Mouse (Mus musculus) spleen, postnatal 14 days (tissue): Measurements from ENCODE around the gene Zic2.

Experiments used
- DNase-seq, 2 experiments: peaks; one replicate each; pipeline ENCODE4 v3.0.0; 2021 to 2022; ENCODE audit warnings: low spot score in 2 of 2

The Zic2 gene

DNA sequence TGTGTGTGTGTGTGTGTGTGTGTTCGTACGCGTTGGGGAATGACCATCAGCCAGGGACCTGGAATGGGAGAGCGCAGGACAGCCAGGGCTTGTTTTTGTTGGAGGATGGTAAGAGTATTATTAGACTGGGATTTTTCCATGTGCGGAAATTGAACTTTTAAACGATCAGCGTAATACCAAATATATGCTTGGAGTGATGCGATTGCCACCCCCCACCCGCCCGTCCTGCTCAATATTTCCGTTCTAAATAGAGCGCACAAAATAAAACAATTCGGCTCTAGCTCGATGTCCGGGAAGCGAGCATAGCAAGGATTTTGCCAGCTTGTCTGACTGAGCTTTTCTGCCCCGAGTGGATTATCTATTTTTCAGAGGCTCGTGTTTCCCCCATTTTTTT is 1.6 kb downstream of the Zic2 start:
- no peak for DNase-seq

DNA sequence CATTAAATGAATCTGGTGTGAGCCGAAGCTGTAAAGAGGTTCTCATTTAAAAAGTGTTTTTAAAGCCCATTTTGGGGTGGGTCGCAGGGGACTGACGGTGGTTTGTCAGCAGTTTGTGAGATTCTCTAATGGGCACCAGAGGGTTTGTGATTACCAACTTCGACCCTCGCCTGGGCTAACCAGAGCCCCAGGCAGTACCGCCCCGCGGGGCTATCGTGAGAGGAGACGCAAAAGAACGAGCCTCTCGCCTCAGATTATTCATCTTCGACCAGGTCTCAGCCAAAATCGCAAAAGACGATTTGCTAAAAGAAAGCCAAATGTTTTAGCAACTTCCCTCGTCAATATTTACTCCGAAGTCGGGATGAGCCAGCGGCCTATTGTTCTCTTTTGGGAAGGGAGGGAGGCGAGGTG is 2.0 kb downstream of the Zic2 start:
- DNase-seq: no peak

DNA sequence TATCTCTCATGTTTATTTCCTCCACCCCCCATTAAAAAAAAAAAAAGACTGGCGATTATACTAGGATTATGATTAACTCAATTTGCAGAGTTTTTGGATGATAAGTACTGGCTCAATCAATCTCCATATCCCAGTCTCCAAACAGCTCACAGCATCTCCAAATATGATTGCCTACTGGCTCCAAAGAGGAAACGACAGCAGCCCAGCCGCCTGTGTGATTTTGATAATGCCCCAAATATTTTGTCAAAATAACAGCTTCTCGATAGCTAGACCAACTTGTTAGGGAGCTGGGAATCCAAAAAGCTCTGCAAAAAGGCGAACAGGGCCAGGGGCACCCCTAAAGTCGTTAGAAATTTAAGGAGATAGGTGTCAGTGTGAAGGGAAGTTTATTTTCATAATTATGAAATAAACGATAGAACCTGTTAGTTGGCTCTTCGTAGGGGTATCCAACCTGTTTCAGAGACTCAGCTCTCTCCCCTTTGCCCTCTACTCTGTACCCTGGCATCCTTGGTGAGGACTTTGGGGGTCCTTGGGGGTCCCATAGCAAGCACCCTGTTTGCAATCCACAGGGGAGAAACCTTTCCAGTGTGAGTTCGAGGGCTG is 2.8 kb downstream of the Zic2 start:
- no peak for DNase-seq

DNA sequence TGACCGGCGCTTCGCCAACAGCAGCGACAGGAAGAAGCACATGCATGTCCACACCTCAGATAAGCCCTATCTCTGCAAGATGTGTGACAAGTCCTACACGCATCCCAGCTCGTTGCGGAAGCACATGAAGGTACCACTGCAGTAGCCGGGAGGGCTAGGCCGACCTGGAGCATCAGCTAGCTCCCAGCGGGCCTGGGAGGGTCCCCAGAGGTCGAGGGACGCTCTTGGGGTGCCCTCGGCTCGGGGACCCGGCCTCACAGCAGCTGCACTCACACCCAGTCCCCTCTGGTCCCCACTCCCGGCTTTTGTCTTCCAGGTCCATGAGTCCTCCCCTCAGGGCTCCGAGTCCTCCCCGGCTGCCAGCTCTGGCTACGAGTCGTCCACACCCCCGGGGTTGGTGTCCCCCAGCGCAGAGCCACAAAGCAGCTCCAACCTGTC is 3.4 kb downstream of the Zic2 start:
- DNase-seq: no peak

DNA sequence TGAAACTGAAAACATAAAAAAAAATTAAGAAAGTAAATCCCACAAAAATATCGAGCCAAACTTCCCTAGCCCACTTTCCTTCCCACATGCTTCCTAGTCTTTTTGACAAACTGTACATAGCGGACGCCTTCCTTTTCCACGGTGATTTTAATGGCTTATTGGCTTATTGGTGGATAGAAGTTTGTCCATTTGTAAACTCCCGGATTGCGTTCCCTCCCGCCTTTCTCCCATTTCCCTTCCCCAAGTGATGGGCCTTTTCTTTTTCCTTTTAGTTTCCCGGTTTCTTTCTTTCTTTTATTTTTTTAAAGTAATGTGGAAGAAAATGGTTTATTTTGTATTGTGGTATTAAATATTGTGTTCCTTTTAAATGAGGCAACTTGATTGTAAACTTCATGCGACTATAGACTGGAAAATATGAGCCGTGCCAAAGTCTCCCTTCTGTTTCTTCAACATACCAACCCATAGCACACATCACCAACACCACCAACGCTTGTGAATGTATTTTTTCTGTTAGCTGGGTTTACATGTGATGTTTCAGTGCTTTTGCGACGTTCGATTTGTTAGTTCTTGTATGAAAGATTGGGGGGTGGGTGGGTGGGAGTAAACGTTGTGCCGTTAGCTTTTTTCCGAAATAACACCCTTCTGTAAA is 4.3 kb downstream of the Zic2 start:
- no peak for DNase-seq

DNA sequence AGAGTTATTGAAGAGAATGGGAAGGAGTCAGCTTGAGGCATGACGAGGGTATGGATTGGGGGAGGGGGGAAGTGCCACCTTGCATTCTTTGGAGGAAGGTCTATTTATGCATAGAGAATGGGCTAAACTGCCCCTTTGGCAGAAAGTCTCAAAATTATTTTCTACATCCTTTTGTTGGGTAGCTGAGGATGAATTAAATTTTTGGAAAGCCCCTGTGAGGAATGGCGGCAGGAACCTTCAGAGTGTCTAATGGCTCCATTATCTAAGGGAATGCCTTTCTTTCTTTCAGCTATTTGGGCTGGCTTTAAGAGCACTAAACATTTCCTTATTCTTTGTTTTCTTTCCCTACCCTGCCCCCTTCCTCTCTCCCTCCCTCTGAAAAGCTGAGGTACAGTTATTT is 5.1 kb downstream of the Zic2 start:
- DNase-seq: no peak

DNA sequence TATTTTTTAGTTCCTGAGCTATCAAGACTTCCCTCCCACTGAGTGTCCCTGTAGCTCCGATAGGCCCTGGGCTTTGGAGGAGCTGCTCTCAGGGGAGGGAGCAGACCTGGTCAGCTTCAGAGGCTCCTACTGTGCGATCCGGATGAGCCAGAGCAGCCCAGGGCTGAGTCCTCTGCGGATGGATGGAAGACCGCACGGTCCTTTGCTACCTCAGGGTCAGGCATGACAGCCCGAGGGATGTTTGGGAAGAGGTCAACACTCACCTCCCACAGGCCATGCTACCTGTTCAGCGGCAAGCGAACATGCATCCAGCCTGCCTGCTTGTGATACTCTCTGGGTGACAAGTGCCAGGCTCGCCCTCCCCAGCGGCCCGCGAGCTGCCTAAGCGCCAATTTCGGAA is 5.9 kb downstream of the Zic2 start:
- no peak for DNase-seq

DNA sequence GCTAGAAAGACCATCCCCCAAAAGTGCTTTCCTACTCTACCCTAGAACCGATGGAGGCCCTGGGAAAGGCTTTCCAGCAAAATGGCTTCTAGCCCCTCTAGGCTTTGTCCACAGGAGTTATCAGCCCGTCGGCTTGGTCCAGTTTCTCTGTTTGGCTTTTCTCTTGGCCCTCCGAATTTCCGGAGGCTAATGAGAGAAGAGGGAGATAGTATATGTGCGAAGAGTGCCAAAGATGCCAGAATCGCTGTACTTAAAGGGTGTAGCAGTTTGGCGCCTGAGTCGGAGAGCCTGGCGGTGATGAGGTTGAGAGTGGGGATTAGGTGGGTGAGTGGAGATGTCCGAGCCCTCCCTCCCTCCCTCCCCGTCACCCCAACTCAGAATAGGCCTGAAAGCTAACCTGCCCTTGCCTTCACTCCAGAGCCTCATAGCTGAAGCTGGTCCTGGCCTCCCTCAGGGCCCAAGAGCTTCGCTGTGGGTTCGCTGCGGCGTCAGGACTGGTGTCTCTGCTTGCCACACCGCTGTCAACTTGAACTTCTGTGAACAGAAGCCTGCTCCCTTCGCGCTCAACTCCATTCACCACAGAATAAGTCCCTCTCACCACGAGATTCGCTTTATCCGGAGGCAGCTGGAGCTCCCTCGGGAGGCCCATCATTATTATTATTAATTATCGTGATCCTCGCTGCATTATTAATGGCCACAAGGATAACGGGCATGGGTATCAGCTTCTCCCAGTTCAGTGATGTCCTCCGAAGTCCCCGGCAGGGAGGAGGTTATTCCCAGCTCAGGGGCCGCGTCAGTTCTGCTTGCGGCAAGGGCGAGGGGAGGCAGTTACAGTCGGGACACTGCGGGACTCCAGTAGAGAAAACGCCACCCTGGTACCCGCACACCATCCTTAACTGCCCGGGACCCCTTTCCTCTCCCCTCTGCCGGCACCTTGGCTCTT is 7.1 kb downstream of the Zic2 start:
- no peak for DNase-seq

DNA sequence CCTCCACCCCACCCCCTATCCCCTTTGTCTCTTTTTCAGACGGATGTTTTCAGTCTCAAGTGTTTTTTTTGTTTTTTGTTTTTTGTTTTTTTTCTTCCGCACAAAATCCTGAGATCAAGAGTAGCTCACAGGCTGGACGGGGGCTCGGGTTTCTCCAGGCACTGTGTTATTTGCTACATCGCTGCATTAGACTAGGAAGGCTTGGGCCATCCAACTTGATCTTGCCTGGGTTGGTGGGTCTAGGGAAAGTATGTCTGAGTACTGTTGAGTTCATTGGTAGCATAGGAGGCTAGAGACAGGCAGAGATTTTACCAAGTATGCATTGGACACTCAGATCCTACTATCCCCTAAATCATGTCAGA is 7.8 kb downstream of the Zic2 start:
- DNase-seq: no peak

DNA sequence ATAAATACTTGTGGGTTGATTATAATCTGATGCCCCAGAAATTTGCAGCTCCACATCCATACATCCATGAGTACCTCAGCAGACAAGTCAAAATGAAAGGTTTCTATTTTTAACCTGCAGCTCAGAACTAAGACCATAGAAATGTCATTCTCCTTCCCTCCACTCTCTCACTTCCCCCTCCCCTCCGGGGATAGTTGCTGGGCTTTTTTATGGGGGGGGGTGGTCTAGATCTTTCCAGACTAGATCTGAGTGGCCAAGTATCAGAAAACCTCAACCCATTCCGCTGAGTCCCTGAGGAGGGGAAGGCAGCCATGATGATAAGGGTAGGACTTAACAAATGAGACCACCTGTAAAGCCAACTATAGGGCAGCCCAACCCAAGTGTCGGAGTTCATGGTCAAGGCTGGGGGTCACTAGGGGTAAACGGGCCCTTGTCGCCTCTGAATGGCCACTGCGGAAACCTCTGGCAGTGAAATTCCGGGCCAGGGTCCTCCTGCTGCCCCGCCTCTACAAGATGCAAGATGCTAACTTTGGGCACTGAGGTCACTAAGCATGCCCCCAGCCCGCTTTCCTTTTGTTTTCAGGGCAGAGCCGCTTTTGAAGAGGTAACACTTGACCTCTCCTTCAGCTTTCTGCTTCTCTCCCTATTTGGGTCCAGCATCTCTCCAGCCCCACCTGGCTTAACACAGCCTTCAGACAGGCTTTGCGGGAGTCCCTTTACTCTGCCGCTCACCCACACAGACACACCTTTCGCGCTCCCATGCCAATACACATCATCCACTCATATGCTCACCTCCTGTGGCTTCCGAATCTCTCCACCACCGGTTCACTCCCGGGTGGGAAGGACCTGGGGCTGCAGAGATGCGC is 8.6 kb downstream of the Zic2 start:
- DNase-seq: no peak

DNA sequence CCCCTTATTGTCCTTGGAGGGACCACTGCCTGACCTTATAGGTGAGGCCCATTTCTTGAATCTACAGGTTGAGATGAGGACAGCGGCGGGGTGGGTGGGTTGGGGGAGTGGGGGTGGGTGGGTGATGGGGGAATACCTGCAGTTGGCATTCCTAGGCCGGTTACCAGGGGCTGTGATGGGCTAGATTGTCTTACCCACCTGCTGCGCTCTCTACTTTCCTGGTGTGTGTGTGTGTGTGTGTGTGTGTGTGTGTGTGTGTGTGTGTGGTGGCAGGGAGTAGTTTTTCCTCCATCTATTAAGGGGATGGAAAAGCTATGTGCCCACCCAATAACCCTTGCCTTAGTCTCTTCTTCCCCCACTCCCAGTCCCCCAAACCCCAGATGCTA is 9.2 kb downstream of the Zic2 start:
- DNase-seq: no peak

DNA sequence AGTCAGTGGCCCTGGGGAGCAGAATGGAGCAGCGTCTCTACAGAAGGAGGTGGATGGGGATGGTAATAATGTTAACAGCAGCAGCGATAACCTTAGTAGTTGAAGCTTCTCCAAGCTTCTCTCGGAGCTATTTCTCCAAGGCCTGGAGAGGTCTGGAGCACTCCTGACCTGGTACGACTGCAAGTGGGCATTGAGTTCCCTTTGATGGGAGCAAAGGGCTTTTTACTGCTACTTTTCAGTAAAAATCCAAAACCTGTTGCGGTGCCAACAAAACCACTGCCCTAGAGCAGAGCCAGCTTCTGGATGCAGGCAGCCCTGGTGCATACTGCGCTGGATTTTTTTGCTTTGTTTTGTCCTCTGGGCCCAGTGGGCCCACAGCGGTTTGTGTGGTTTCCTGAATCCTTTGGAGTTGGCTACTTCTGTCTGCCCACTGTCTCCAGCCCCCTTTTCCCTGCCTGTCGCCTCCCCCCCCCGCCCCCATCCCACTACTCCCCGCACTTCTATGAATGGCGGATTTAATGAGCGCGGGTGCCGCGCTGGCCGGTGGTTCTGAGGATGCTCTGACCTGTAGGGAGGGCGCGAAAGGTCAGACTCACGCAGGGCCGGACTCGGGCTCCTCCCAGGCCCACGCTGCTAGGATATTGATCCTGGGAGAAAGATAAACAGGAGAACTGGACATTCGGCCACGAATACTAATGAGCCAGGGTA is 9.8 kb downstream of the Zic2 start:
- DNase-seq: no peak

DNA sequence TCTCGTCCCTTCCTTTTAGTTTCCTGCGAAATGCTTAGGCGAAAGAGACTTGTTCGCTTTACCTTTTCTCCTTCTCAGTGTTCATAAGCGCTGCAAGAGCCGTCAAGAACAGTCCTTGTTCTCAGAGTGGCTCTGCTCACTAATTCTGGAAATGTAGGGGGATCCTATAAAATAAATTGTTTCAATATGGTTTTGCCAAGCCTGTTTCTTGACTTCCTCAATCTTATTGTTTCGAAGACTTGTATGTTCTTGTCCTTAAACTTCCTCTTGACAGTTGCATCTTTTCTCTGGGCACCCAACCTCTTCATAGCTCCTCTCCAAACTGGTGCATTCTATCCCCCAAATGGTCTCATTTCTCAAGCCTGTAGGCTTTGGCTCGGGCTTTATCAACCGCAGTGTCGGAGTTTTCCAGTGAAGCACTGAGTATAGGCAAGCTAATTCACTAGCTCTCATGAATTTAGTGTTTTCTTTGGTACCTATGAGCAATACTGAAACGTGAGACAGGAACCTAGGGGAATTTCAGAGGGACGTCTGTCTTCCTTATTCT is 10.5 kb downstream of the Zic2 start:
- DNase-seq: no peak

DNA sequence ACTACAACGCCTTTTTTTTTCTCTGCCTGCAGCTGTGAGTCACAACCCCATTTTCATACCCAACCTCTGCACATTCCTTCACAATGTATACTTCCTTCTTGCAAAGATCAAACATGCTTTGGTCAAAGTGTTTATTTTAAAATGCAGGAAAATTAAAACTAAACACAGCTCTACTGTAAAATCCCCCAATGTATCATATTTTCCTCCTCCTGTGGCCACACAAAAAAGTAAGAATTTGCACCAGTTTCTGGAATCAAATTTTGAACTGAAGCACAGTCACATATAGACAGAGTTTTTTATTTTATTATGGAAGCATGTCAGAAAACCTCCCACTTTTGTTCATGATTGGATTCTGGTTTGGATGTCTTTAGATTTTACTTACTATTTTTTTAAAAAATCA is 11.4 kb downstream of the Zic2 start:
- no peak for DNase-seq

DNA sequence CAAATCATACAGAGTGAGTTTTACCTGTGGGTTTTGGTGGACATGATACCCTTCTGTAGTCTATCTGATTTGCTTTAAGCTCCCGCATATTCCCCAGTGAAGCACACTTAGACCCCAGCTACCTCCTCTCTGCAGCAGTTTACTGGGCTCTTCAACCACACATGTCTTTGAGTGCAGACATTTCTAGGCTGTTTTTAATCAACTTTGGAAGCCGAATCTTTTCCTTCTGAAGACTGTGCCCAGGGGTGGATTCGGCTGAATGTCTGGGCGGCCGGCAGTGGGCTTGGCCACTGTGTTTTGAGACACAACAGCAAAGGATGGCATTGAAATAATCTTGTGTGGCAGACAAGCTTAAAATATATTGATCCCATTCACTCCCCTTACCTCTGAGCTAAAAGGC is 12.1 kb downstream of the Zic2 start:
- no peak for DNase-seq

DNA sequence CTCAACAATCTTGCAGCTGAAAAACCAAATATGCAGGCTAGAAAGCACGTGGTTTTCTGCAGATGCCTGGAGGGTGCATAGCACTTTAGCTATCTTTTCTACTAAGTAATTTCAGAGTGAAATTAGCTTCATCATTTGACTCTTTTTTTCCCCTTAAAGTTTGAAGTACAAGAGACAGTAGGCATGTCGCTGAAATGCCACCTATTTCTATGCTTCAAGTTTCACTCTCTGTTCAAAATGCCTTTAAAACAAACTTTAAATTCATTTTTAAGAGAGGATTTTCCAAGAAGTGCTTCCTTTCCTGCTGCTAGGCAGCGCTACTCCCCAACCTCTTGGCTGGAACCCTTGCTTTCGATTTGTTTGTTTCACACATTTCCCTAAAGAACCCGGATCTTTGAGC is 13.8 kb downstream of the Zic2 start:
- no peak for DNase-seq

DNA sequence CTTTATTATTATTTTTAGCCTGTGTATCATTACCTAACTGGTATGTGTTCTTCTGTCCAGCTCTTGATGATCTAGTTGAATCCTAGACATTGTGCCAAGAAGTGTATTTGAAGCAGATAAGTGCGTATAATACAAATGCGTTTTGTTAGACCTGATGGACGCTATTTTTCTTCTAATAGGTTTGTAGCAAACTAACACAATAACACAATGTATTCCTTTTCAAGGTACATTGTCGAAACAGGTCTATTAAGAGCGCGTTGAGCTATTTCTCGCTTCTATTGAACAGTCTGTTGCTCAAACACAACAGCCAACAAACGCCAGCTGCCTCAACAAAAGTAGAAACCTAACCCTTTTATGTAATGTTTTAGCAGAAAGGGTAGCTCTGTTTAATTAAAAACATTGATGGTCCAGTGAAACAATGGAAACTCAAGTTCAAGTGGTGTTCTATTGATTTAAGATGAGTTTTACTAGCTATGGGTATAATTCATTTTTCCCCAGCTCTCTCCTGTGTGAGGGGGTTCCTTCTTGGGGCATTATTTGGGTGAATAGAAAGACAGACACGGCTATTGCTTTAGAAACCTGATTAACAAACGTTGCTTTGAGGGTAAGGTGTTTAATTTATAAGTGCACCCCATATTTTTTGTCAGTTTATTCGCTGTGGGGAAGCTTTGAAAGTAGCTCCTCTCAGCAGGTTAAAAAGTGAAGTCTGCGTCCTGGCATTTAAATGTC is 14.6 kb downstream of the Zic2 start:
- DNase-seq: no peak

DNA sequence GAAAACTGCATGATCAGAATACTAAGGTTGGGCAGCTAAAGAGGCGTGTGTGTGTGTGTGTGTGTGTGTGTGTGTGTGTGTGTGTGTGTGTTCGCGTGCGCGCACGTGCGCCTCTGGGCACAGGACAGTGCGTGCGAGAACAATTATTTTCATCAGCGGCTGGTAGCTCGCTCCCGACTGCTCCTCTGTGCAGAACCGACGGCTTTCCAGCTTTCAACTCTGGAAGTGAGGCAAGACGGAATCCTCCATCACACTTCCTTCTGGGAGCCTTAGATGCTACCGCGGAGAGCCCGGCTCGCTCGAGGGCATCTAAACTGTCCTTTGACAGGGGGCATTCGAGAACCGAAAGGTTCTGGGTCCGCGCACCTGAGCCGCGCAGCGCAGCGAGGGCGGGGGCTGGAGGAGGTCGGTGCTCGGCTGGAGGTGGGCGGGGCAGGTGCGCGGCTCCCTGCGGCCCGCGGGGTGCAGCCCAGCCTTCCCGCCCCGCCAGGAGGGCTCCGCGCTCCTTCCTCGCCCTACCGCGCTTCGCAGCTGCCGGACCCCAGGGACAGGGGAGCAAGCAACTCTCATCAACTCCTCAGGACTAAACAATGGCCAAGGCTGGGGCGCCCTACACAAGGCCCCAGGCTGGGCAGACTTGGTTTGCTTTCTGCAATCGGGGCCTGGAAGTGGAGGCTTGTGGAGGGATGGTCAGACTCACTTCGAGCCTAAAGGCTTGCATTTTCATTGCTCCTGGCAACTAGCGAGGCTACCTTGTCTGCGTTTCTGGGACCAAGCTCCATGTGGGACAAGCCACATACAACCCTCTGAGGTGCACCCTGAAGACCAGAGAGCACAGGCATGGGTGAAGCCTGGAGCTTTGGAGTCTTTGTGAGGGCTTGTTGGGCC is 15.4 kb downstream of the Zic2 start, which contains the start of gene Gm10837:
Gene Gm10837, plus strand, starts transcription at position 146 of the 888 bp plus-strand sequence.
- no peak for DNase-seq

DNA sequence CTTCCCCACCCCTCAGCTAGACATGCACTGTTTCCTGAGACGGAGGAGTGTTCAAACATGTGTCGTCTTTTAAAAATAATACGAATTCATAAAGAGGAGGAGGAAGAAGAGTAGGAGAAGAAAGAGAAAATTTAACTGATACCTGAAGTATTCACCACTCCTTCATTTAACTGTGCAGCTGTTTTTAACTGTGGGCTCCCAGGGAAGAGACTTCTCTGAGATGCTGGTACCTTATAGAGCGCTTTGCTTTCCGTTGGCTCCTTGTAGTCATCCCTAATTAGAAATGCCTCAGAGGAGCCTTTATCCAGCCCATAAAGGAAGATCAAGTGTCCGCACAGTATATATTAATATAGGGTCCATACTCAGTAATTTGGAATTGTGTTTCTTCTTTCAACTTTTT is 16.3 kb downstream of the Zic2 start:
- DNase-seq: no peak
